Mouse (Mus musculus): ENCODE measurements around the gene Lcor.

GRCm38 (mm10) chr19:41483445-41484040 is 1.1 kb downstream of the Lcor start:
- TF ChIP-seq CTCF (IDR thresholded peaks at IDR 0.05; ENCODE audit: extremely low read depth, insufficient read length, insufficient replicate concordance, low read depth, low read length) (no peak), POLR2A (IDR thresholded peaks at IDR 0.05; ENCODE audit: low read depth, low read length) (no peak)
